Mouse (Mus musculus) midbrain, embryonic 16.5 days (tissue): Measurements from ENCODE around the gene Apoa5. TPM values are rescaled to one million over a fixed set of nuclear protein-coding genes. Genes with fewer than 3 reads are reported as not detected.

Experiments
- ATAC-seq: fragments of 200-750 bp; cut with Nextera tagmentation; 2 replicates; pipeline ENCODE4 v1.8.0; 2017; ENCODE audit warnings: moderate TSS enrichment
- H3K27ac ChIP-seq: fragments of 300-500 bp; sonication (generic); 2 replicates; pipeline ENCODE4 v1.5.1; 2014; ENCODE audit warnings: mild to moderate bottlenecking, low read length, mixed read lengths
- H3K27me3 ChIP-seq: fragments of 300-500 bp; sonication (generic); 2 replicates; pipeline ENCODE4 v1.6.1; 2014; ENCODE audit warnings: low read depth, low read length, mixed read lengths; ENCODE audit not compliant: control insufficient read depth, insufficient read depth
- H3K36me3 ChIP-seq: fragments of 300-500 bp; sonication (generic); 2 replicates; pipeline ENCODE4 v1.6.1; 2014; ENCODE audit warnings: mild to moderate bottlenecking, low read length, moderate library complexity, mixed read lengths; ENCODE audit not compliant: control insufficient read depth, insufficient read depth
- H3K4me1 ChIP-seq: fragments of 300-500 bp; sonication (generic); 2 replicates; pipeline ENCODE4 v1.6.1; 2014; ENCODE audit warnings: mild to moderate bottlenecking, low read length, mixed read lengths; ENCODE audit not compliant: control insufficient read depth, insufficient read depth
- H3K4me2 ChIP-seq: fragments of 300-500 bp; sonication (generic); 2 replicates; pipeline ENCODE4 v1.6.1; 2014; ENCODE audit warnings: mild to moderate bottlenecking, low read length, mixed read lengths
- H3K4me3 ChIP-seq: fragments of 300-500 bp; sonication (generic); 2 replicates; pipeline ENCODE4 v1.5.1; 2014; ENCODE audit warnings: low read depth, mild to moderate bottlenecking, low read length, moderate library complexity, mixed read lengths
- H3K9ac ChIP-seq: fragments of 300-500 bp; sonication (generic); 2 replicates; pipeline ENCODE4 v1.6.1; 2014; ENCODE audit warnings: low read depth, low read length, mixed read lengths
- H3K9me3 ChIP-seq: fragments of 300-500 bp; sonication (generic); replicated peaks from 2 replicates; pipeline ENCODE4 v1.6.1; 2014; ENCODE audit warnings: mild to moderate bottlenecking, low read length, mixed read lengths; ENCODE audit not compliant: control insufficient read depth, poor library complexity, severe bottlenecking
- WGBS: fragments of 180-500 bp; shearing (Covaris S2); extraction: QIAGEN DNeasy Blood & Tissue Kit; methylation state at CpG from one replicate; pipeline ENCODE4 v1.1.7; 2014; 5-methylcytosine and 5-hydroxymethylcytosine counted together
- polyA plus RNA-seq: library from polyadenylated mRNA; unstranded; fragments of >200 nt; fragmentation: Nextera tagmentation; extraction: Ambion mirVana; gene quantifications from 2 replicates; pipeline ENCODE4 v1.2.1, GENCODE M21; 2015

The Apoa5 gene
- polyA plus RNA-seq, 1 experiment from 2014 or later: not detected

GRCm38 (mm10) chr9:46274494-46274893 lies 6.1 kb downstream of the Apoa5 start:
- ATAC-seq: no peak
- Histone ChIP-seq H3K4me1 (peaks cover 6% of the 10 kb centered on the region), H3K27me3 (peaks cover 10% of the 10 kb centered on the region), H3K9me3 (no peaks in the 10 kb centered on the region), H3K27ac (no peak overlapping the region), H3K9ac (no peak overlapping the region), H3K4me3 (no peak overlapping the region), H3K4me2 (no peak overlapping the region), H3K36me3 (peaks cover 32% of the 10 kb centered on the region)
- 94% methylated on average over 9 of the region's 9 CpGs for WGBS

- under 1% methylated on average over 55 of the region's 55 CpGs for WGBS
- Histone ChIP-seq H3K9ac (peak within 1 kb of the TSS; percentile 89), H3K36me3 (peaks cover 38% of the 10 kb centered on the region), H3K4me1 (peaks cover 8% of the 10 kb centered on the region), H3K27ac (peak within 1 kb of the TSS; percentile 81), H3K9me3 (no peaks in the 10 kb centered on the region), H3K4me3 (peak within 1 kb of the TSS; percentile 91), H3K4me2 (peak within 1 kb of the TSS; percentile 84), H3K27me3 (no peaks in the 10 kb centered on the region)
- ATAC-seq: peak; percentile 90
Observed at GRCm38 (mm10) chr9:46282631-46283436, 14.4 kb downstream of the Apoa5 start, which contains the start of gene Bud13. Bud13 (plus strand) TSS chr9:46283008.

- Histone ChIP-seq H3K4me2 (no peak overlapping the region), H3K27me3 (no peaks in the 10 kb centered on the region), H3K36me3 (peaks cover 25% of the 10 kb centered on the region), H3K27ac (no peak overlapping the region), H3K4me3 (no peak overlapping the region), H3K9ac (no peak overlapping the region), H3K9me3 (no peaks in the 10 kb centered on the region), H3K4me1 (no peaks in the 10 kb centered on the region)
- 97% methylated on average over 4 of the region's 4 CpGs for whole genome bisulfite sequencing
- no peak for ATAC-seq
Observed at GRCm38 (mm10) chr9:46298381-46298780, 29.9 kb downstream of the Apoa5 start.

- Histone ChIP-seq H3K36me3 (peaks cover 17% of the 10 kb centered on the region), H3K4me3 (no peak overlapping the region), H3K4me2 (no peak overlapping the region), H3K9me3 (no peaks in the 10 kb centered on the region), H3K27me3 (no peaks in the 10 kb centered on the region), H3K27ac (no peak overlapping the region), H3K9ac (no peak overlapping the region), H3K4me1 (no peaks in the 10 kb centered on the region)
- no peak for ATAC-seq
- 0% methylated on average over 2 of the region's 2 CpGs for WGBS
Observed at GRCm38 (mm10) chr9:46302142-46302541, 33.7 kb downstream of the Apoa5 start.

GRCm38 (mm10) chr9:46309121-46309520 lies 40.7 kb downstream of the Apoa5 start:
- H3K27me3 ChIP-seq: no peaks in the 10 kb centered on the region
- H3K27ac ChIP-seq: no peak overlapping the region
- no peak for ATAC-seq
- no peaks in the 10 kb centered on the region for H3K9me3 ChIP-seq
- H3K4me2 ChIP-seq: no peak overlapping the region
- no peak overlapping the region for H3K9ac ChIP-seq
- no peaks in the 10 kb centered on the region for H3K4me1 ChIP-seq
- WGBS: 9% methylated on average over 7 of the region's 7 CpGs
- no peaks in the 10 kb centered on the region for H3K36me3 ChIP-seq
- H3K4me3 ChIP-seq: no peak overlapping the region

GRCm38 (mm10) chr9:46314507-46314906 lies 46.1 kb downstream of the Apoa5 start:
- 0 out of 2 replicates have a peak, but pooled peaks have one; percentile 27 for ATAC-seq
- Histone ChIP-seq H3K4me2 (no peak overlapping the region), H3K4me1 (peaks cover 16% of the 10 kb centered on the region), H3K4me3 (no peak overlapping the region), H3K27ac (no peak overlapping the region), H3K9me3 (no peaks in the 10 kb centered on the region), H3K36me3 (no peaks in the 10 kb centered on the region), H3K9ac (no peak overlapping the region), H3K27me3 (no peaks in the 10 kb centered on the region)
- 1% methylated on average over 4 of the region's 4 CpGs for WGBS

GRCm38 (mm10) chr9:46314921-46315320 lies 46.5 kb downstream of the Apoa5 start:
- no peak overlapping the region for H3K4me2 ChIP-seq
- H3K4me3 ChIP-seq: no peak overlapping the region
- peaks cover 16% of the 10 kb centered on the region for H3K4me1 ChIP-seq
- no peak overlapping the region for H3K9ac ChIP-seq
- no peaks in the 10 kb centered on the region for H3K36me3 ChIP-seq
- no peaks in the 10 kb centered on the region for H3K27me3 ChIP-seq
- peak; percentile 34; the same call in 1 of the 2 replicates for ATAC-seq
- no peaks in the 10 kb centered on the region for H3K9me3 ChIP-seq
- no peak overlapping the region for H3K27ac ChIP-seq
- 50% methylated on average over 2 of the region's 2 CpGs for WGBS

GRCm38 (mm10) chr9:46315807-46316365 lies 47.5 kb downstream of the Apoa5 start:
- Histone ChIP-seq H3K9me3 (no peaks in the 10 kb centered on the region), H3K9ac (no peak overlapping the region), H3K4me2 (peak overlapping the region; percentile 4; the same call in 1 of the 2 replicates), H3K4me3 (no peak overlapping the region), H3K36me3 (no peaks in the 10 kb centered on the region), H3K27ac (peak overlapping the region; percentile 44), H3K27me3 (no peaks in the 10 kb centered on the region), H3K4me1 (peaks cover 16% of the 10 kb centered on the region)
- WGBS: 17% methylated on average over 11 of the region's 11 CpGs
- peak; percentile 83; the same call in 1 of the 2 replicates for ATAC-seq

GRCm38 (mm10) chr9:46316388-46316787 lies 48.0 kb downstream of the Apoa5 start:
- ATAC-seq: no peak
- Histone ChIP-seq H3K9me3 (no peaks in the 10 kb centered on the region), H3K9ac (no peak overlapping the region), H3K4me2 (no peak overlapping the region), H3K4me3 (no peak overlapping the region), H3K36me3 (no peaks in the 10 kb centered on the region), H3K27me3 (no peaks in the 10 kb centered on the region), H3K4me1 (peaks cover 16% of the 10 kb centered on the region), H3K27ac (peak overlapping the region; percentile 44)
- 7% methylated on average over 5 of the region's 5 CpGs for WGBS
